Mouse (Mus musculus): ENCODE data around the gene Sirpa. TPM values are rescaled to one million over a fixed set of nuclear protein-coding genes. Genes with fewer than 3 reads are reported as not detected.

Sirpa gene
- polyA plus RNA-seq, 1 experiment from 2014 or later: 23.9 TPM

GRCm38 (mm10) chr2:129599231-129600084 is 6.8 kb downstream of the Sirpa start:
- no peaks in the 10 kb centered on the region for H3K36me3 ChIP-seq (ENCODE audit: control insufficient read depth, insufficient read depth, low read length)
- no peak overlapping the region for H3K4me3 ChIP-seq (replicated peaks; ENCODE audit: low read length)
- H3K27ac ChIP-seq (ENCODE audit: low read length): no peak overlapping the region
- H3K9me3 ChIP-seq (replicated peaks; ENCODE audit: control insufficient read depth, low read length): no peaks in the 10 kb centered on the region
- peaks cover 17% of the 10 kb centered on the region; the same call in 1 of the 2 replicates for H3K4me1 ChIP-seq (ENCODE audit: control insufficient read depth, insufficient read depth, low read length)
- no peaks in the 10 kb centered on the region for H3K27me3 ChIP-seq (ENCODE audit: control insufficient read depth, insufficient read depth, low read length)
- no peak overlapping the region for H3K9ac ChIP-seq (ENCODE audit: low read length)
- 62% methylated on average over 8 of the region's 8 CpGs for WGBS
- no peak for ATAC-seq (ENCODE audit: insufficient read depth, low FRiP score)
- H3K4me2 ChIP-seq (ENCODE audit: low read depth, low read length): no peak overlapping the region

GRCm38 (mm10) chr2:129601059-129601650 is 8.5 kb downstream of the Sirpa start:
- ATAC-seq (ENCODE audit: insufficient read depth, low FRiP score): peak; percentile 27; the same call in 1 of the 2 replicates
- Histone ChIP-seq H3K27me3 (ENCODE audit: control insufficient read depth, insufficient read depth, low read length) (no peaks in the 10 kb centered on the region), H3K4me1 (ENCODE audit: control insufficient read depth, insufficient read depth, low read length) (peaks cover 13% of the 10 kb centered on the region; the same call in 1 of the 2 replicates), H3K9me3 (replicated peaks; ENCODE audit: control insufficient read depth, low read length) (no peaks in the 10 kb centered on the region), H3K9ac (ENCODE audit: low read length) (no peak overlapping the region), H3K36me3 (ENCODE audit: control insufficient read depth, insufficient read depth, low read length) (no peaks in the 10 kb centered on the region), H3K27ac (ENCODE audit: low read length) (no peak overlapping the region), H3K4me3 (replicated peaks; ENCODE audit: low read length) (no peak overlapping the region), H3K4me2 (ENCODE audit: low read depth, low read length) (no peak overlapping the region)
- WGBS: 81% methylated on average over 1 of the region's 1 CpGs

- Histone ChIP-seq H3K27ac (ENCODE audit: low read length) (no peak overlapping the region), H3K36me3 (ENCODE audit: control insufficient read depth, insufficient read depth, low read length) (no peaks in the 10 kb centered on the region), H3K4me1 (ENCODE audit: control insufficient read depth, insufficient read depth, low read length) (peaks cover 13% of the 10 kb centered on the region; the same call in 1 of the 2 replicates), H3K9me3 (replicated peaks; ENCODE audit: control insufficient read depth, low read length) (no peaks in the 10 kb centered on the region), H3K27me3 (ENCODE audit: control insufficient read depth, insufficient read depth, low read length) (no peaks in the 10 kb centered on the region), H3K9ac (ENCODE audit: low read length) (no peak overlapping the region), H3K4me3 (replicated peaks; ENCODE audit: low read length) (no peak overlapping the region), H3K4me2 (ENCODE audit: low read depth, low read length) (no peak overlapping the region)
- no peak for ATAC-seq (ENCODE audit: insufficient read depth, low FRiP score)
- WGBS: 77% methylated on average over 10 of the region's 10 CpGs
These were observed 9.4 kb downstream of the Sirpa start for GRCm38 (mm10) chr2:129601894-129602663.

GRCm38 (mm10) chr2:129602856-129603255 is 10.2 kb downstream of the Sirpa start:
- ATAC-seq (ENCODE audit: insufficient read depth, low FRiP score): no peak
- Histone ChIP-seq H3K27ac (ENCODE audit: low read length) (no peak overlapping the region), H3K4me1 (ENCODE audit: control insufficient read depth, insufficient read depth, low read length) (peaks cover 13% of the 10 kb centered on the region; the same call in 1 of the 2 replicates), H3K4me3 (replicated peaks; ENCODE audit: low read length) (no peak overlapping the region), H3K27me3 (ENCODE audit: control insufficient read depth, insufficient read depth, low read length) (no peaks in the 10 kb centered on the region), H3K9ac (ENCODE audit: low read length) (no peak overlapping the region), H3K36me3 (ENCODE audit: control insufficient read depth, insufficient read depth, low read length) (no peaks in the 10 kb centered on the region), H3K4me2 (ENCODE audit: low read depth, low read length) (no peak overlapping the region), H3K9me3 (replicated peaks; ENCODE audit: control insufficient read depth, low read length) (no peaks in the 10 kb centered on the region)
- 92% methylated on average over 7 of the region's 7 CpGs for WGBS

- no peak overlapping the region for H3K4me3 ChIP-seq (replicated peaks; ENCODE audit: low read length)
- no peak overlapping the region for H3K9ac ChIP-seq (ENCODE audit: low read length)
- ATAC-seq (ENCODE audit: insufficient read depth, low FRiP score): peak; percentile 90
- no peaks in the 10 kb centered on the region for H3K27me3 ChIP-seq (ENCODE audit: control insufficient read depth, insufficient read depth, low read length)
- no peaks in the 10 kb centered on the region for H3K36me3 ChIP-seq (ENCODE audit: control insufficient read depth, insufficient read depth, low read length)
- H3K4me1 ChIP-seq (ENCODE audit: control insufficient read depth, insufficient read depth, low read length): peaks cover 13% of the 10 kb centered on the region; the same call in 1 of the 2 replicates
- H3K27ac ChIP-seq (ENCODE audit: low read length): no peak overlapping the region
- no peaks in the 10 kb centered on the region for H3K9me3 ChIP-seq (replicated peaks; ENCODE audit: control insufficient read depth, low read length)
- WGBS: 88% methylated on average over 1 of the region's 1 CpGs
- H3K4me2 ChIP-seq (ENCODE audit: low read depth, low read length): no peak overlapping the region
These were observed 10.9 kb downstream of the Sirpa start for GRCm38 (mm10) chr2:129603536-129603935.

GRCm38 (mm10) chr2:129604032-129604431 is 11.4 kb downstream of the Sirpa start:
- Histone ChIP-seq H3K27ac (ENCODE audit: low read length) (no peak overlapping the region), H3K9ac (ENCODE audit: low read length) (no peak overlapping the region), H3K27me3 (ENCODE audit: control insufficient read depth, insufficient read depth, low read length) (no peaks in the 10 kb centered on the region), H3K9me3 (replicated peaks; ENCODE audit: control insufficient read depth, low read length) (no peaks in the 10 kb centered on the region), H3K4me2 (ENCODE audit: low read depth, low read length) (no peak overlapping the region), H3K4me1 (ENCODE audit: control insufficient read depth, insufficient read depth, low read length) (peaks cover 13% of the 10 kb centered on the region; the same call in 1 of the 2 replicates), H3K4me3 (replicated peaks; ENCODE audit: low read length) (no peak overlapping the region), H3K36me3 (ENCODE audit: control insufficient read depth, insufficient read depth, low read length) (no peaks in the 10 kb centered on the region)
- no peak for ATAC-seq (ENCODE audit: insufficient read depth, low FRiP score)
- 33% methylated on average over 6 of the region's 6 CpGs for WGBS

GRCm38 (mm10) chr2:129605816-129606215 is 13.2 kb downstream of the Sirpa start:
- no peak for ATAC-seq (ENCODE audit: insufficient read depth, low FRiP score)

GRCm38 (mm10) chr2:129606269-129606668 is 13.6 kb downstream of the Sirpa start:
- no peak overlapping the region for H3K4me2 ChIP-seq (ENCODE audit: low read depth, low read length)
- H3K36me3 ChIP-seq (ENCODE audit: control insufficient read depth, insufficient read depth, low read length): peaks cover 9% of the 10 kb centered on the region
- H3K27ac ChIP-seq (ENCODE audit: low read length): no peak overlapping the region
- H3K9ac ChIP-seq (ENCODE audit: low read length): no peak overlapping the region
- 0 out of 2 replicates have a peak, but pooled peaks cover 2% of the 10 kb centered on the region for H3K4me1 ChIP-seq (ENCODE audit: control insufficient read depth, insufficient read depth, low read length)
- H3K4me3 ChIP-seq (replicated peaks; ENCODE audit: low read length): no peak overlapping the region
- WGBS: 34% methylated on average over 8 of the region's 8 CpGs
- H3K9me3 ChIP-seq (replicated peaks; ENCODE audit: control insufficient read depth, low read length): no peaks in the 10 kb centered on the region
- H3K27me3 ChIP-seq (ENCODE audit: control insufficient read depth, insufficient read depth, low read length): no peaks in the 10 kb centered on the region
- ATAC-seq (ENCODE audit: insufficient read depth, low FRiP score): no peak

More at GRCm38 (mm10) chr2:129605816-129606215, 13.2 kb downstream of the Sirpa start:
- H3K9me3 ChIP-seq (replicated peaks; ENCODE audit: control insufficient read depth, low read length): no peaks in the 10 kb centered on the region
- H3K4me1 ChIP-seq (ENCODE audit: control insufficient read depth, insufficient read depth, low read length): 0 out of 2 replicates have a peak, but pooled peaks cover 6% of the 10 kb centered on the region
- H3K4me3 ChIP-seq (replicated peaks; ENCODE audit: low read length): no peak overlapping the region
- H3K27me3 ChIP-seq (ENCODE audit: control insufficient read depth, insufficient read depth, low read length): no peaks in the 10 kb centered on the region
- H3K4me2 ChIP-seq (ENCODE audit: low read depth, low read length): no peak overlapping the region
- peaks cover 5% of the 10 kb centered on the region; the same call in 1 of the 2 replicates for H3K36me3 ChIP-seq (ENCODE audit: control insufficient read depth, insufficient read depth, low read length)
- H3K9ac ChIP-seq (ENCODE audit: low read length): no peak overlapping the region
- no peak overlapping the region for H3K27ac ChIP-seq (ENCODE audit: low read length)
- 74% methylated on average over 3 of the region's 3 CpGs for WGBS

Measured in stomach, embryonic 16.5 days (tissue).